Mouse (Mus musculus): ENCODE measurements around the gene 4632433K11Rik.
"Not testable (repeated sequence)": the region's sequence is repeated elsewhere in the genome, so short reads cannot be mapped to it uniquely, and the experiment has no call there.

The 4632433K11Rik gene

GRCm38 (mm10) chr7:5056651-5057263 is 22.8 kb downstream of the 4632433K11Rik start:
- DNase-seq (ENCODE audit: low read depth, low spot score) = no peak

- DNase-seq (ENCODE audit: low read depth, low spot score) = no peak
These were observed 23.5 kb downstream of the 4632433K11Rik start for GRCm38 (mm10) chr7:5057381-5057780.

GRCm38 (mm10) chr7:5057804-5058203 is 23.9 kb downstream of the 4632433K11Rik start:
- no peak for DNase-seq (ENCODE audit: low read depth, low spot score)

GRCm38 (mm10) chr7:5058631-5059030 is 24.7 kb downstream of the 4632433K11Rik start:
- DNase-seq (ENCODE audit: low read depth, low spot score) = no peak

- no peak for DNase-seq (ENCODE audit: low read depth, low spot score)
These were observed 25.5 kb downstream of the 4632433K11Rik start for GRCm38 (mm10) chr7:5059421-5059820.

- DNase-seq (ENCODE audit: low read depth, low spot score) = peak; percentile 67
These were observed 26.4 kb downstream of the 4632433K11Rik start for GRCm38 (mm10) chr7:5060239-5060731.

GRCm38 (mm10) chr7:5060944-5061773 is 27.2 kb downstream of the 4632433K11Rik start:
- DNase-seq (ENCODE audit: low read depth, low spot score) = peak; percentile 97

- peak; percentile 84 for DNase-seq (ENCODE audit: low read depth, low spot score)
These were observed 27.9 kb downstream of the 4632433K11Rik start, which contains the start of gene U2af2 for GRCm38 (mm10) chr7:5061774-5062359. U2af2 (plus strand) TSS chr7:5062143.

GRCm38 (mm10) chr7:5062360-5063001 is 28.6 kb downstream of the 4632433K11Rik start:
- DNase-seq (ENCODE audit: low read depth, low spot score) = peak; percentile 64

- DNase-seq (ENCODE audit: low read depth, low spot score) = no peak
These were observed 31.0 kb downstream of the 4632433K11Rik start for GRCm38 (mm10) chr7:5064886-5065285.

- no peak for DNase-seq (ENCODE audit: low read depth, low spot score)
These were observed 39.7 kb downstream of the 4632433K11Rik start for GRCm38 (mm10) chr7:5073586-5073985.

GRCm38 (mm10) chr7:5074984-5075383 is 41.1 kb downstream of the 4632433K11Rik start:
- DNase-seq (ENCODE audit: low read depth, low spot score) = no peak

- DNase-seq (ENCODE audit: low read depth, low spot score) = no peak
These were observed 43.0 kb downstream of the 4632433K11Rik start for GRCm38 (mm10) chr7:5076931-5077330.

GRCm38 (mm10) chr7:5079365-5080009 is 45.6 kb downstream of the 4632433K11Rik start:
- DNase-seq (ENCODE audit: low read depth, low spot score) = not testable (repeated sequence)

GRCm38 (mm10) chr7:5080010-5080751 is 46.3 kb downstream of the 4632433K11Rik start, which contains the start of gene Epn1:
Epn1 (plus strand) TSS chr7:5080235.
- peak; percentile 93 for DNase-seq (ENCODE audit: low read depth, low spot score)

- no peak for DNase-seq (ENCODE audit: low read depth, low spot score)
These were observed 46.9 kb downstream of the 4632433K11Rik start for GRCm38 (mm10) chr7:5080815-5081214.

GRCm38 (mm10) chr7:5081241-5081640 is 47.3 kb downstream of the 4632433K11Rik start:
- no peak for DNase-seq (ENCODE audit: low read depth, low spot score)

- DNase-seq (ENCODE audit: low read depth, low spot score) = no peak
These were observed 48.0 kb downstream of the 4632433K11Rik start for GRCm38 (mm10) chr7:5081939-5082338.

GRCm38 (mm10) chr7:5083325-5084105 is 49.6 kb downstream of the 4632433K11Rik start:
- no peak for DNase-seq (ENCODE audit: low read depth, low spot score)

Data from retina, adult 2 months (tissue).